Mouse (Mus musculus): ENCODE data around the gene Krt16. TPM values are rescaled to one million over a fixed set of nuclear protein-coding genes. Genes with fewer than 3 reads are reported as not detected.

Gene Krt16
- not detected for total RNA-seq (2022)

- DNase-seq = no peak
Observed at GRCm38 (mm10) chr11:100248852-100249465, at the start of gene Krt16. Gene Krt16 (minus strand): TSS chr11:100248902.

DNA sequence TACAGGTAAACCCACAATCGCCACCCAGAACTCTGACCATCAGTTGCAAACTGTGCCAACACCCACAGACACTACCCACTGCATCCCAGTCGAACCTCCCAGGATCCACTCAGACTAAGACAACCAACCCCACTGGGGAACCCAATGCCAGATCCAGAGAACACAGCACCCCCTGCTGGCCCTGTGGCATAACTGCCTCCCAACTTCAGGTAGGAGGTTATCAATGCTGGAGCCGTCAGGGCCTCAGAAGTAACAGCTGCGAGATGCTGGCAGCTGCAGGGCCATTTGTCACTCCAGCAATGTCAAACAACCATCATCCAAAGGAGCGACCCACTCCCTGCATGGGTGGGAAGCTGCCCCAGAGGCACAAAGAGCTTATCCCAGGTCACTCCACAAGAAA is 49.1 kb upstream of the Krt16 start:
- no peak for DNase-seq

DNA sequence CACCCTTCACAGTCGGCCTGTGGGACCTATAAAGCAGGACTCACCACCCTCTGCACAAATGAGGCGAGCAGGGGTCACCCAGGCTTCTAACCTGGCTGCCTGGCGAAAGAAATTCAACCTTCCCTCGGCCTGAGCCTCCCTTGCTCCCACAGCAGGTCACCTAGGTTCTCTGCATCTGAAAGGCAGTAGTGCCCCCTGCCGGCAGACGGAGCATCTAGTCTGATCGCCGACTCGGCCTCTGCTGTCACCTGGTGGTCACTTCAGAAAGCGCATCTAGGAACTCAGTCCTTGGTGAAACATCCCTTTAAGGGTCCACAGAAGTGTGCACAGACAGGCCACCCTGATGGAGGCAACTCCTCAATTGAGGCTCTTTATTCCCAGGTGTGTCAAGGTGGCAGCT is 46.6 kb upstream of the Krt16 start:
- DNase-seq = no peak

GRCm38 (mm10) chr11:100292884-100293283 is 44.2 kb upstream of the Krt16 start:
- no peak for DNase-seq

DNA sequence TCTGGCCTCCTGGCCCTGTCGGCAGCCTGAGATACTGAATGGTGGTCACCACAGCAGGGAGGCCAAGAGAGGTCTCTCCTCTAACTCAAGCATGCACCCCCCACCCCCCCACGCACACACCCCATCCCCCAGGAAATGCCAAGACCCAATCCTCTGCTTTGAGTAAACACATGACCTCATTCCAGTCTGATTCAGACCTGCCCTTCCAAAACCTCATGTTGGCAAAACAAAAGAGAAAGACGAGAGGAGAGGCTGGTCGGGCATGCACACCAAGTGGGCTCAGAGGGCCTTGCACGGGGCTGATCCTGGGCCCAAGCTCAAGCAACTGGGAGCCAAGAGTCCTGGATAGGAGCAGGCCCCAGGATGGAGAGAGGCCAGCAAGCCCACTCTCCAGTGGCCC is 41.5 kb upstream of the Krt16 start:
- DNase-seq = no peak

DNA sequence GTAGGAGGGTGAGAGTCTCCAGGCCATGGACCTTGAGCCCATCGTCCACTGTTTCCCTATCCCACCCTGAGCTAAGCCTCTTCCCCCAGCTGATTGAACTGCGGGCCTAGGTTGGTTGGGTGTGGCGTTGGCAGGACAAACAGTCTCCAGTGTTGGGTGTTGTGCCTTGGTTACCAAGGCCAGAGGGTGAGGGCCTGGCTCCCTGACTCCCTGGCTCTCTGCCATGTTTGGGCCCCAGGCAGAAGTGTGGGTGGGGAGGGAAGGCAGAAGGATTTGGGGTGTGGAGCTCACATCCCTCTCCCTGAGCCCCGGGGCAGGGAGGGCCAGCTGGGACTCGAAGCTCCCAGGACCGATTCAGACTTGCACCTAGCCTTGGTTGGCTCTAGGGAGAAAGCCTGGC is 40.2 kb upstream of the Krt16 start:
- DNase-seq = no peak

DNA sequence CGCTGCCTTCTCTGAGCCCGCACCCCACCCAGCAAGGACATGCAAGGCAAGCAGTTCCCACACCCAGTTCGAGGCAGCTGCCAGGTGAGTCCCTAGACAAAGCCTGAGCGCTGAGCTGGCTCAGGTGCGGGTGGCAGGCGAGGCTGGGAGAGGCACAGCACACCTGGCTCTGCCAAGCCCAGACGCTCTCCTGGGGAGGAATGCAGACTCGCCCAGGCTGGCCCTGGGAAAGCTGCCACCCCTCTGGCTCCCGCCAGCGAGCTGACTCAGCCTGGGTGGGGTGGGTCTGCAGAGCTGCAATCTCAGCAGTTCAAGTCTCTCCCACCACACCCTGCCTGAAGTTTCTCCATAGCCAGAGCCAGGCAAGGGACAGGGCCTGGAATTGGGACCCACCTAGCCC is 38.3 kb upstream of the Krt16 start:
- DNase-seq = no peak

DNA sequence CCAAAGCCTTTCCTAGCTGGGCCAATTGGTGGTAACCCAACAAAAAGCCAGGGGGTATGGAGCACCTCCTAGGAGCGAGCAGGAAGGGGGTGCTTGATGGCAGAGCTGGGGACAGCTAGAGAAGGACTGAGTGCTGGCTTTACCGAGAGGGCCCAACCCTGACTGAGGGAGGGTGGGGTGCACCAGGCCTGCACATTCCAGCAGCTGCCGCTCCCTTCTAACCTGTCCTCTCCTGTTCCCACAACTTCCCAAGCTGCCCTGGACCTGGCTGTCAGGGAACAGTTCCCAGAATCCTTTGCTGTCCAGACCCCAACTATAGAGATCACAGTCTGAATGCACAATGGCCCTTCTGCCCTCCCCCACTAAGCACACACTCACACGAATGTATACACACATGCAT is 36.3 kb upstream of the Krt16 start:
- DNase-seq = no peak

- DNase-seq = peak; percentile 54
Observed at GRCm38 (mm10) chr11:100282549-100282948, 33.8 kb upstream of the Krt16 start.

- DNase-seq = peak; percentile 55
Observed at GRCm38 (mm10) chr11:100281596-100282544, 33.2 kb upstream of the Krt16 start.

GRCm38 (mm10) chr11:100278759-100279158 is 30.1 kb upstream of the Krt16 start:
- no peak for DNase-seq

GRCm38 (mm10) chr11:100277726-100278480 is 29.2 kb upstream of the Krt16 start:
- no peak for DNase-seq

DNA sequence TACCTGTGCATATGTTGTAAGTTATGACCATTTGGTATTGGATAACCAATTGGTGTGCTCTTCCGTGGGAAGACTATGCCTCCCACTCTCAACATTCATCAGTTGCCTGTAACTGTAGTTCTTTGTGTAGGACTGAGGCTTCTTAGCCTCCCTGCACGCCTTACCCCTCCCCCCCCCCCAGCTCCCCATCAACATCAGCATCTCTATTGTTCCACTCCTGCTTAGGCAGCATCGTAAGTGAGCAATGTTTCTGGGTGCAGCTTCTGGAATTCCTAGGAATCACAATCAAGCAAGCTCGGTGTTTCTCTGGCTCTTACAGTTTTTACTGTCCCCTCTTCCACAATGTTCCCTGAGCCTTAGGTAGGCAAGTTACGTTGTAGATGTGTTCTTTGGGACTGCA is 26.8 kb upstream of the Krt16 start:
- no peak for DNase-seq

DNA sequence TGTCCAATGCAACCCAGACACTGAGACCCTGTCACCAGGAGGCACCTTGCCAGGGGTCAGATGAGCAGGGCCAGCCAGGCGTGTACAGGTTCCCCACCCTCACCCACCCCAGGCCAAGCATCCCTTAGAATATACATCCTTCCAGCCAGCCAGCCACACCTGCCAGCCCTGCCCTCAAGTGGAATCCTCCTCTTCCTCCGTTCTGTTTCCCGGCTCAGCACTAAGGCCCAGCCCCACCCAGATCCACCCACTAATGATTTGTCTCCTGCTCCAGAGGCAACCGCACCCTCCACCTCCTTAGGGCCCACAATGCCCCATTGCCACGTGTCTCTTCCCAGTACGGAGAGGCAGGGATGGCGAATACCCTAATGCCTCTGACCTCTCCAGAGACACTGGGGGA is 26.0 kb upstream of the Krt16 start:
- no peak for DNase-seq

- no peak for DNase-seq
Observed at GRCm38 (mm10) chr11:100271878-100272277, 23.2 kb upstream of the Krt16 start.

DNA sequence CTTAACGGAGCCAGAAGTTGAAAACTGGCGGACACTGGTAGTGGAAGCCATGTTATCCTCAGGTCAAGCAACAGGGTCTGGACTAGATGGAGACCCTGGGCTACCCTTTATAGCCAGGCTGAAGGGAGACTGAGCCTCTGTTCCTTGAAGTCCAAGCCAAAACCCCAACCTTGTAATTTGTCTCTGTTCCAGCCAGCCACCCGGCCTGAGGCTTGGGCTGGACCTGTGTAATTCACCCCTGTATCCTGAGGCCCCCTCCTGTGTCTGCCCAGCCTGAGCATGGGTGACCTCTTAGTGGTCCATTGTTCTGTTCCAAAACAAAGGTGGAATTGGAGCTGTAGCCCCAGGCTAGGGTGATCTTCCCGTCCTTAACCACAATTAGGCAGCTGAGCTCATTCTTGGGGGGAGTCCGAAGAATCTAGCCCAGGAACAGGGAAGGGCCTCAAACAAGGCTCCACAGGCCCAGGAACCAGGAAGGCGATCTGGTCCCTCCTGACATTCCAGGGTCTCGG is 21.2 kb upstream of the Krt16 start, which contains the start of gene Krt42:
Gene Krt42 (minus strand): TSS at position 51 of the 512 bp plus-strand sequence.
- no peak for DNase-seq

GRCm38 (mm10) chr11:100262058-100262980 is 13.6 kb upstream of the Krt16 start:
- no peak for DNase-seq

- no peak for DNase-seq
Observed at GRCm38 (mm10) chr11:100261235-100261605, 12.5 kb upstream of the Krt16 start.

DNA sequence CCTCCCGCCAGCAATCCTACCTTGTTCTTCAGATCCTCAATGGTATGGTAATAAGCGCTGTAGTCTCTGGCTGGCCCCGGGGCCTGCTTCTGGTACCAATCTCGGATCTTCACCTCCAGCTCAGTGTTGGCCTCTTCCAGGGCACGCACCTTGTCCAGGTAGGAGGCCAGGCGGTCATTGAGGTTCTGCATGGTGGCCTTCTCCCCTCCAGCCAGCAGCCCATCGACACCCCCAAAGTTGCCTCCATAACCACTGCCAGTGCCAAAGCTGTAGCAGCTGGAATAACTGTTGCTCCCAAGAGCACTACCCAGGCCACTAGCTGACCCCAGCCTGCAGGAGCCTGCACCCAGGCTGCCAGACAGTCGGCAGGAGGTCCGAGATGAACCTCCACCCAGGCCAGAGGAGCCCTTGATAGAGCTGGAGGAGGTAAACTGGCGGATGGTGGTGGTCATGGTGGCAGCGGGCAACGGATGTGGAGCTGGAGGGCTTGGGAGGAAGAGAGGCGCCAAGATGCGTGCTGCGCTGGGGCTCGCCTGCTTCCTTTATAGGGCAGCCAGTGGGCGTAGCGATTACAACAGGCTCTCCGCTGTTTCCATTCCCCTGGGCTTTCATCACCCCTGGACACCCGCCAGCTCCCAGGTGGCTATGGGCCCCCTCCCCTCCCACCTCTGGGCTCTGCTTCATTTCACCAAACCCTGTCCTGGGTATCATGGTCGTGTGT is 12.0 kb upstream of the Krt16 start, which contains the start of gene Krt17:
Gene Krt17 (minus strand): TSS at position 516 of the 721 bp plus-strand sequence.
- DNase-seq = no peak

DNA sequence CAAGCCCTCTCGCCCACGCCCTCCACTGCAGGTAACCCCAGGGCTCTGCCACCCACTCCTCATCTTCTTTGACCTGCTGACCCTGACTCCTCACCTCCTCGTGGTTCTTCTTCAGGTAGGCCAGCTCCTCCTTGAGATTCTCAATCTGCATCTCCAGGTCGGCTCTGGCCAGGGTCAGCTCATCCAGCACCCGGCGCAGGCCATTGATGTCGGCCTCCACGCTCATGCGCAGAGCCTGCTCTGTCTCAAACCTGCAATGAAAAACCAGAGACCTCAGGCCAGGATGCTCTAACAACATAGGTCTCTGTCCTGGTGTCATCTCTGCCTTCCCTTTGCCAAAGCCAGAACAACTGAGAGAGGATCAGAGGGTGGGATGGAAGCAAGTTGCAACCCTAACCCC is 10.4 kb upstream of the Krt16 start:
- no peak for DNase-seq

DNA sequence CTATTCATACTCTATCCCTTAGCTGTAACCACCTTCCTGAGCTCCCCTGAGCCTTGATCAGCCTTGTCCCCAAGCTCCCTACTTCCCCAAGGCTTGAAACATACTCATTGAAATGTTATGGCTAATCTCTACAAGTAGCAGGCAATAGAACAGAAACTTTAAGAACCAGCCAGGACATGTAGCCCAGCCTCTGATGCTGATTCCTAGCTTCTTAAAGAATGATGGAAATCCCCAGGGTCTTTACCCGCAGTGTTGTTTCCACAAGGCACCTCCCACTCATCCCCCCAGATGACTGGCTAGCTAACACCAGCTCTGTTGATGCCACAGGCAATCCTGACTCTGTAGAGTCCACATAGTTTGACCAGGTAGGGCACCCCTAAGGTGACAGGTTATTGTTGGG is 9.3 kb upstream of the Krt16 start:
- no peak for DNase-seq
